Mouse (Mus musculus) CH12.LX (cell line): Measurements from ENCODE around the gene Sin3a. TPM values are rescaled to one million over a fixed set of nuclear protein-coding genes. Genes with fewer than 3 reads are reported as not detected.

Source experiments
- DNase-seq: peaks from one replicate; pipeline ENCODE4 v3.0.0-alpha.2; 2013; ENCODE audit errors: extremely low read depth
- H3K27ac ChIP-seq: 2 replicates; pipeline ENCODE4 v1.5.1; 2012; ENCODE audit warnings: low read depth, mild to moderate bottlenecking, control low read depth, moderate library complexity; ENCODE audit not compliant: insufficient read depth
- H3K27me3 ChIP-seq: replicated peaks from 2 replicates; pipeline ENCODE3; 2012; ENCODE audit warnings: inconsistent platforms
- H3K36me3 ChIP-seq, 2 experiments: replicated peaks in 1 of 2; 2 replicates each; pipeline versions ENCODE3 to v1.6.1; 2012; ENCODE audit warnings: inconsistent platforms in 1 of 2, low read length in 1 of 2, mild to moderate bottlenecking in 1 of 2, mixed read lengths in 1 of 2, moderate library complexity in 1 of 2; ENCODE audit not compliant: control insufficient read depth in 1 of 2, insufficient read depth in 1 of 2
- H3K4me1 ChIP-seq, 2 experiments: 2 replicates each; pipeline ENCODE4 v1.6.1; 2012; ENCODE audit warnings: inconsistent platforms in 1 of 2, moderate library complexity in 1 of 2; ENCODE audit not compliant: insufficient read depth in 2 of 2, control insufficient read depth in 1 of 2
- H3K4me2 ChIP-seq: 2 replicates; pipeline ENCODE4 v1.6.1; 2012; ENCODE audit warnings: low read depth, mild to moderate bottlenecking, control low read depth; ENCODE audit not compliant: poor library complexity, insufficient read depth, severe bottlenecking
- H3K4me3 ChIP-seq, 3 experiments: fragments of 150-350 bp in 1 of 3; sonication (generic) in 1 of 3; replicated peaks in 1 of 3; 2 replicates each; pipeline versions ENCODE3 to v1.5.1; 2011 to 2012; ENCODE audit warnings: low read depth in 2 of 3, low read length in 2 of 3, mild to moderate bottlenecking in 2 of 3, moderate library complexity in 2 of 3, control low read depth in 1 of 3, improper control_type of control experiment in 1 of 3, inconsistent platforms in 1 of 3, mixed read lengths in 1 of 3; ENCODE audit not compliant: poor library complexity in 1 of 3
- H3K79me2 ChIP-seq: replicated peaks from 2 replicates; pipeline ENCODE4 v1.6.1; 2012; ENCODE audit warnings: mild to moderate bottlenecking, moderate library complexity; ENCODE audit not compliant: control insufficient read depth, poor library complexity, insufficient read depth, severe bottlenecking; ENCODE audit errors: extremely low read depth
- H3K9ac ChIP-seq: 2 replicates; pipeline ENCODE4 v1.6.1; 2012; ENCODE audit warnings: low read depth, mild to moderate bottlenecking, control low read depth, moderate library complexity; ENCODE audit not compliant: insufficient read depth
- H3K9me3 ChIP-seq: replicated peaks from 2 replicates; pipeline ENCODE3; 2012; ENCODE audit warnings: low read length, inconsistent platforms, mixed read lengths
- CHD1 ChIP-seq: IDR thresholded peaks from 2 replicates; pipeline ENCODE4 v1.6.1; 2012; ENCODE audit warnings: low read depth, low read length, improper control_type of control experiment, inconsistent platforms
- CHD2 ChIP-seq: IDR thresholded peaks from 2 replicates; pipeline ENCODE4 v1.6.1; 2011; ENCODE audit warnings: low read length, improper control_type of control experiment
- CTCF ChIP-seq, 2 experiments: IDR thresholded peaks in 1 of 2; conservative IDR thresholded peaks in 1 of 2; 2 replicates each; pipeline ENCODE4 v1.5.1; 2011 to 2012; ENCODE audit warnings: low read depth in 2 of 2, low read length in 2 of 2, improper control_type of control experiment in 1 of 2, inconsistent platforms in 1 of 2, mild to moderate bottlenecking in 1 of 2, moderate library complexity in 1 of 2
- E2F4 ChIP-seq: IDR thresholded peaks from 2 replicates; pipeline ENCODE4 v1.6.1; 2011; ENCODE audit warnings: low read depth, low read length, improper control_type of control experiment; ENCODE audit not compliant: insufficient replicate concordance
- ELF1 ChIP-seq: IDR thresholded peaks from 2 replicates; pipeline ENCODE4 v1.6.1; 2014; ENCODE audit warnings: low read depth, mild to moderate bottlenecking, inconsistent platforms, low read length, improper control_type of control experiment
- ETS1 ChIP-seq: conservative IDR thresholded peaks from 2 replicates; pipeline ENCODE4 v1.6.1; 2012; ENCODE audit warnings: low read depth, mild to moderate bottlenecking, inconsistent platforms, low read length, improper control_type of control experiment, moderate library complexity
- GABPA ChIP-seq: IDR thresholded peaks from 2 replicates; pipeline ENCODE4 v1.6.1; 2012; ENCODE audit warnings: low read depth, low read length, improper control_type of control experiment, inconsistent platforms; ENCODE audit not compliant: insufficient replicate concordance
- HCFC1 ChIP-seq: IDR thresholded peaks from 2 replicates; pipeline ENCODE4 v1.6.1; 2012; ENCODE audit warnings: low read depth, mild to moderate bottlenecking, inconsistent platforms, low read length, improper control_type of control experiment
- JUN ChIP-seq: IDR thresholded peaks from 2 replicates; pipeline ENCODE4 v1.6.1; 2011; ENCODE audit warnings: low read depth, mild to moderate bottlenecking, low read length, improper control_type of control experiment, moderate library complexity; ENCODE audit not compliant: insufficient read depth
- KAT2A ChIP-seq: IDR thresholded peaks from 2 replicates; pipeline ENCODE4 v1.6.1; 2012; ENCODE audit warnings: low read length, improper control_type of control experiment, inconsistent platforms; ENCODE audit not compliant: insufficient replicate concordance
- MAFK ChIP-seq: IDR thresholded peaks from 2 replicates; pipeline ENCODE4 v1.6.1; 2011; ENCODE audit warnings: low read length, improper control_type of control experiment; ENCODE audit not compliant: insufficient replicate concordance
- MAZ ChIP-seq: IDR thresholded peaks from 2 replicates; pipeline ENCODE4 v1.6.1; 2012; ENCODE audit warnings: low read depth, mild to moderate bottlenecking, inconsistent platforms, low read length, improper control_type of control experiment, moderate library complexity
- MYC ChIP-seq: IDR thresholded peaks from 2 replicates; pipeline ENCODE4 v1.6.1; 2011; ENCODE audit warnings: low read depth, mild to moderate bottlenecking, improper control_type of control experiment, low read length
- NELFE ChIP-seq: IDR thresholded peaks from 2 replicates; pipeline ENCODE4 v1.6.1; 2011; ENCODE audit warnings: low read depth, low read length, improper control_type of control experiment
- PAX5 ChIP-seq: IDR thresholded peaks from 2 replicates; pipeline ENCODE4 v1.6.1; 2012; ENCODE audit warnings: low read length, inconsistent platforms, mixed read lengths
- POLR2A ChIP-seq: IDR thresholded peaks from 2 replicates; pipeline ENCODE4 v1.6.1; 2011; ENCODE audit warnings: low read depth, mild to moderate bottlenecking, improper control_type of control experiment, low read length
- POLR2AphosphoS2 ChIP-seq: IDR thresholded peaks from 2 replicates; pipeline ENCODE4 v1.6.1; 2011; ENCODE audit warnings: low read depth, low read length, improper control_type of control experiment
- RAD21 ChIP-seq: IDR thresholded peaks from 2 replicates; pipeline ENCODE4 v1.6.1; 2011; ENCODE audit warnings: low read depth, mild to moderate bottlenecking, low read length, improper control_type of control experiment, moderate library complexity
- RCOR1 ChIP-seq: conservative IDR thresholded peaks from 2 replicates; pipeline ENCODE4 v1.6.1; 2012; ENCODE audit warnings: low read depth, mild to moderate bottlenecking, inconsistent platforms, low read length, improper control_type of control experiment
- SMC3 ChIP-seq: IDR thresholded peaks from 2 replicates; pipeline ENCODE4 v1.6.1; 2011; ENCODE audit warnings: low read depth, low read length, improper control_type of control experiment
- TCF12 ChIP-seq: IDR thresholded peaks from 2 replicates; pipeline ENCODE4 v1.6.1; 2014; ENCODE audit warnings: low read depth, mild to moderate bottlenecking, inconsistent platforms, low read length, improper control_type of control experiment
- USF2 ChIP-seq: conservative IDR thresholded peaks from 2 replicates; pipeline ENCODE4 v1.6.1; 2011; ENCODE audit warnings: low read depth, low read length, improper control_type of control experiment
- ZKSCAN1 ChIP-seq: IDR thresholded peaks from 2 replicates; pipeline ENCODE4 v1.6.1; 2012; ENCODE audit warnings: low read depth, inconsistent platforms, low read length, improper control_type of control experiment, borderline replicate concordance
- ZMIZ1 ChIP-seq: IDR thresholded peaks from 2 replicates; pipeline ENCODE4 v1.6.1; 2012; ENCODE audit warnings: low read depth, mild to moderate bottlenecking, inconsistent platforms, low read length, improper control_type of control experiment
- dilution Hi-C: fragments of 300-500 bp; cut with MboI; formaldehyde crosslinking; loops from 2 replicates; pipeline ENCODE4 v1.14.3; 2020; ENCODE audit warnings: low sequenced_read_pairs; ENCODE audit not compliant: extremely low pct_unique_long_range_greater_than_20kb, extremely low pct_ligation_motif_present
- in situ Hi-C: fragments of 300-500 bp; cut with MboI; formaldehyde crosslinking; loops from 3 replicates; pipeline ENCODE4 v1.14.3; 2019; ENCODE audit warnings: low sequenced_read_pairs, low pct_ligation_motif_present, low pct_unique_long_range_greater_than_20kb, mixed read lengths
- polyA plus RNA-seq: library from polyadenylated mRNA; unstranded; fragments of >175 nt; gene quantifications from 2 replicates; pipeline ENCODE4 v1.2.1, GENCODE M21; 2012; ENCODE audit warnings: low read depth; ENCODE audit not compliant: insufficient read length
- total RNA-seq, 2 experiments: library from RNA; depleted of rRNA; stranded (reverse); fragments of 300-350 nt in 1 of 2; fragments of >200 nt in 1 of 2; gene quantifications; 2 replicates each; pipeline ENCODE4 v1.2.3; 2012 to 2014

Sin3a gene
- total and polyA plus RNA-seq, 3 experiments = 23.0 to 32.1 (median 28.7) TPM

DNA sequence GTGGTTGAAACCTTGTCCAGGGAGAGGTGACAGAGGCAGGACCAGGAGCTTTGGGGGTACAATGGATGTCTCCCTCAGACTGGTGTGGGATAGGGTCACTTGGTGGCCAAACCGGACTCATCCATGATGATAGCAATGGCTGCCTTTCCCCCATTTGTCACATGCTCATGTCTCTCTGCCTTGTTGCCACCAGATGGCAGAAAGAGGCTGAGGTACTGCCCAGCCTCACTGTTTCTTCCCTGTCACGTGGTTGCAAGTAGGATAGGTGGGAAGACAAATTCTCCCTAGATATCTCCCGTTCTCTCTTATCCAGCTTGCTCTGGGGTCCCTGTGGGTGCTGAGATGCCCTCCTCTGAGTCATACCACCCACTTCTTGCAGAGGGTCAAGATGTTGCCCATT, 90.7 kb downstream of the Sin3a start (continued):
- TF ChIP-seq POLR2A (no peak), CHD1 (no peak), CHD2 (no peak), ELF1 (peak; percentile 33; the same call in 1 of the 2 replicates), ZMIZ1 (no peak), USF2 (peak; percentile 81)
- TF ChIP-seq, all 38 proteins: peak for 15

DNA sequence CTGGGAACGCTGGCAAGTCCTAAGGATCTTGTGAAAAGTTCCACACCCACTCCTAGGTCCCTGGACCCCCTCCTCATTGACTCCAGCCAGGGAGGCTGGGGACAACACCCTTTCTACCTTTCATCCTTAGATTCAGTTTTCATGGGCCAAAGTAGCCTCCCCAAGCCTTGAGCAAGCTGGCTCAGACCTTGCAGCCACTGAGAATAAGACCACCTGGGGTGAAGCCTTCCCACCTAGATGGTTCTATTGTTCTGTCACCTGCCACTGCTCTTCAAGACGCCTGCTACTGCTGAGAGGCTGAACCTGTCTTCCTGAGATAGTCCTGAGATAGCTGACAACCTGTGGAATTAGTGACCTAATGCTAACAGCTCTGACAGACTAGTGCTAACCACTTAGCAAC, 91.3 kb downstream of the Sin3a start:
- Histone ChIP-seq H3K27me3 (peaks cover 6% of the 10 kb centered on the region), H3K79me2 (no peaks in the 10 kb centered on the region)
- DNase-seq = no peak

DNA sequence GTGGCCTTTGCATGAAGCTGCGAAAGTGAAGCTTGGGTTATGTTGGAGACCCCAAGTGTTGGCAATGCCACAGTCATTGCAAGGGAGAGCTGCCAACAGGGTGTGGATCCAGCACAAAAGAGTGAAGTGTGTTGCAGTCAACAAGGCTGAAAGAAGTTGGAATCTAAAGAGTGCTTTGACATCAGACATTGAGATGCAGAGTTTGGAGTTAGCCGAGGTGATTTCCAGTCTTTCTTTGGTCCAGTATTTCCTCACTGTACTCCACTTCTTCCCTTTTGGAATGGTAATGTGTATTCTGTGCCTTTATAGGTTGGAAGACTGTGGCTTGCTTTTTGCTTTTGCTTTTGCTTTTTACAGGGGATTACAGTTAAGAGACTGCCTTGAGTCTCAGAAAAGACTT, 94.3 kb downstream of the Sin3a start:
- H3K4me1 ChIP-seq = peaks cover 2 to 9% of the 10 kb centered on the region in 2 experiments; a peak in 3 of 4 replicates
- no peak for TF ChIP-seq CHD1
- TF ChIP-seq E2F4 = no peak
- TF ChIP-seq MYC = no peak
- TF ChIP-seq TCF12 = no peak
- TF ChIP-seq ZKSCAN1 = no peak
- no peak for TF ChIP-seq KAT2A
- no peak for TF ChIP-seq MAFK
- no peak for TF ChIP-seq MAZ
- TF ChIP-seq CHD2 = no peak
- no peak for TF ChIP-seq JUN
- TF ChIP-seq HCFC1 = no peak
- no peak for TF ChIP-seq SMC3
- TF ChIP-seq POLR2A = no peak
- no peak for TF ChIP-seq ETS1
- no peak for TF ChIP-seq POLR2AphosphoS2
- no peak for TF ChIP-seq RAD21
- TF ChIP-seq NELFE = no peak
- TF ChIP-seq PAX5 = no peak
- no peak for TF ChIP-seq GABPA
- TF ChIP-seq RCOR1 = no peak
- no peaks in the 10 kb centered on the region for H3K36me3 ChIP-seq
- H3K4me3 ChIP-seq = no peak overlapping the region
- H3K4me2 ChIP-seq = no peak overlapping the region
- H3K79me2 ChIP-seq = no peaks in the 10 kb centered on the region
- no peaks in the 10 kb centered on the region for H3K9me3 ChIP-seq
- H3K27ac ChIP-seq = no peak overlapping the region
- dilution Hi-C loops (no loop called here), in situ Hi-C loops (no loop called here)
- no peak overlapping the region for H3K9ac ChIP-seq
- peaks cover 6% of the 10 kb centered on the region for H3K27me3 ChIP-seq
- no peak for DNase-seq

More for the DNA sequence above, 91.3 kb downstream of the Sin3a start:
- Histone ChIP-seq H3K4me3 (no peak overlapping the region), H3K4me2 (no peak overlapping the region), H3K36me3 (no peaks in the 10 kb centered on the region), H3K9ac (no peak overlapping the region), H3K9me3 (no peaks in the 10 kb centered on the region), H3K4me1 (peaks cover 2 to 11% of the 10 kb centered on the region in 2 experiments; a peak in 3 of 4 replicates), H3K27ac (no peak overlapping the region)
- TF ChIP-seq MAZ (no peak), ZKSCAN1 (no peak), CTCF (conservative IDR thresholded peaks at IDR 0.05 in 1 of 2, IDR thresholded peaks at IDR 0.05 in 1 of 2; ENCODE audit: low read depth in 2 of 2, low read length in 2 of 2) (no peak)
- dilution Hi-C loops (no loop called here), in situ Hi-C loops (no loop called here)
